Mouse (Mus musculus): Measurements from ENCODE around the gene Pigw.

The Pigw gene

GRCm38 (mm10) chr11:84827492-84827891, 52.6 kb downstream of the Pigw start:
- no peak for DNase-seq (ENCODE audit: extremely low spot score, low read depth, low spot score)

Data from hindlimb bud, embryonic 11.5 days (tissue).